Mouse (Mus musculus): ENCODE data around the gene Fkbpl. TPM values are rescaled to one million over a fixed set of nuclear protein-coding genes. Genes with fewer than 3 reads are reported as not detected.
A peak's percentile ranks its signal among the peaks of the same experiment; 100 is the strongest.

Gene Fkbpl
- polyA plus RNA-seq (2015; fragmentation: Nextera tagmentation; extraction: Ambion mirVana): 8.8 and 9.2 TPM in 2 replicates

GRCm38 (mm10) chr17:34644608-34645007 is at the start of gene Fkbpl:
Fkbpl (plus strand) TSS chr17:34644764.
- WGBS: under 1% methylated on average over 16 of the region's 16 CpGs
- Histone ChIP-seq H3K4me2 (replicated peaks; ENCODE audit: low read depth) (peak within 1 kb of the TSS; percentile 80), H3K27ac (ENCODE audit: low read depth, low read length) (0 out of 2 replicates have a peak within 1 kb of the TSS, but pooled peaks have one; percentile 41), H3K27me3 (replicated peaks; ENCODE audit: control insufficient read depth, insufficient read depth, low read length) (no peaks in the 10 kb centered on the region), H3K4me3 (ENCODE audit: low read depth, low read length) (peak within 1 kb of the TSS; percentile 56), H3K4me1 (replicated peaks; ENCODE audit: control insufficient read depth, insufficient read depth, low read length) (0 out of 2 replicates have a peak, but pooled peaks cover 7% of the 10 kb centered on the region), H3K9ac (ENCODE audit: low read depth, low read length) (peak within 1 kb of the TSS; percentile 57), H3K9me3 (ENCODE audit: control insufficient read depth) (no peaks in the 10 kb centered on the region), H3K36me3 (ENCODE audit: control insufficient read depth, insufficient read depth) (no peaks in the 10 kb centered on the region; the same call in 1 of the 2 replicates)
- no peak for TF ChIP-seq CTCF (IDR thresholded peaks at IDR 0.05; ENCODE audit: low read depth)
- ATAC-seq: peak; percentile 70

DNA sequence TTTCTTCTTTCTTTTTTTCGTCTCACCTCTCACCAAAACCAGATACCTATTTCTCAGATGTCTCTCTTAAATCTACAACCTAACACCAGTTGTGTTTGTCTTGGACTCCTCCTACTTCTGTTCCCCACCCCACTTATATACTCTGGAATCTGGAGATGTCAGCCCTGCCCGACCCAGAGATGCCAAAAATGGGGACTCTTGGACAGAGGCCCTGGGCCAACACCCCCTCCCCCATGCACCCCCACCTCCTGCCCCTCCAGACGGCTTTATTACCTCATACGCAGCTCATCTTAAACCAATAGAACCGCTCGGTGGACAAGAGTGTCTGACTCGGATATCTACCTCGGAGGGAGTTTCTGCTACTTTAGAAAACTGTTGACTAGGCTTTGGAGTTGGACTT is 48.5 kb upstream of the Fkbpl start:
- peaks cover 38% of the 10 kb centered on the region; the same call in 1 of the 2 replicates for H3K36me3 ChIP-seq (ENCODE audit: control insufficient read depth, insufficient read depth)
- no peaks in the 10 kb centered on the region for H3K9me3 ChIP-seq (ENCODE audit: control insufficient read depth)
- no peak overlapping the region for H3K9ac ChIP-seq (ENCODE audit: low read depth, low read length)
- no peak overlapping the region for H3K4me2 ChIP-seq (replicated peaks; ENCODE audit: low read depth)
- H3K27ac ChIP-seq (ENCODE audit: low read depth, low read length): no peak overlapping the region
- 50% methylated on average over 8 of the region's 8 CpGs for WGBS
- no peaks in the 10 kb centered on the region for H3K27me3 ChIP-seq (replicated peaks; ENCODE audit: control insufficient read depth, insufficient read depth, low read length)
- no peak for ATAC-seq
- peaks cover 2% of the 10 kb centered on the region; the same call in 1 of the 2 replicates for H3K4me1 ChIP-seq (replicated peaks; ENCODE audit: control insufficient read depth, insufficient read depth, low read length)
- no peak overlapping the region for H3K4me3 ChIP-seq (ENCODE audit: low read depth, low read length)
- no peak for TF ChIP-seq CTCF (IDR thresholded peaks at IDR 0.05; ENCODE audit: low read depth)

- ATAC-seq: no peak
- Histone ChIP-seq H3K4me3 (ENCODE audit: low read depth, low read length) (no peak within 1 kb of the TSS), H3K36me3 (ENCODE audit: control insufficient read depth, insufficient read depth) (peaks cover 45% of the 10 kb centered on the region; the same call in 1 of the 2 replicates), H3K27ac (ENCODE audit: low read depth, low read length) (no peak within 1 kb of the TSS; the same call in 1 of the 2 replicates), H3K9me3 (ENCODE audit: control insufficient read depth) (no peaks in the 10 kb centered on the region), H3K27me3 (replicated peaks; ENCODE audit: control insufficient read depth, insufficient read depth, low read length) (no peaks in the 10 kb centered on the region), H3K9ac (ENCODE audit: low read depth, low read length) (0 out of 2 replicates have a peak within 1 kb of the TSS, but pooled peaks have one; percentile 17), H3K4me2 (replicated peaks; ENCODE audit: low read depth) (0 out of 2 replicates have a peak within 1 kb of the TSS, but pooled peaks have one; percentile 6), H3K4me1 (replicated peaks; ENCODE audit: control insufficient read depth, insufficient read depth, low read length) (peaks cover 2% of the 10 kb centered on the region; the same call in 1 of the 2 replicates)
- no peak for TF ChIP-seq CTCF (IDR thresholded peaks at IDR 0.05; ENCODE audit: low read depth)
- 21% methylated on average over 6 of the region's 6 CpGs for WGBS
Observed at GRCm38 (mm10) chr17:34597566-34598095, 46.9 kb upstream of the Fkbpl start, which contains the start of gene Ager. Ager (plus strand) TSS chr17:34597862.

GRCm38 (mm10) chr17:34599891-34600290 is 44.7 kb upstream of the Fkbpl start:
- WGBS: 72% methylated on average over 9 of the region's 9 CpGs
- H3K9ac ChIP-seq (ENCODE audit: low read depth, low read length): no peak overlapping the region
- H3K4me2 ChIP-seq (replicated peaks; ENCODE audit: low read depth): no peak overlapping the region
- TF ChIP-seq CTCF (IDR thresholded peaks at IDR 0.05; ENCODE audit: low read depth): no peak
- no peak overlapping the region for H3K27ac ChIP-seq (ENCODE audit: low read depth, low read length)
- H3K4me3 ChIP-seq (ENCODE audit: low read depth, low read length): no peak overlapping the region
- peaks cover 5% of the 10 kb centered on the region; the same call in 1 of the 2 replicates for H3K4me1 ChIP-seq (replicated peaks; ENCODE audit: control insufficient read depth, insufficient read depth, low read length)
- no peak for ATAC-seq
- no peaks in the 10 kb centered on the region for H3K27me3 ChIP-seq (replicated peaks; ENCODE audit: control insufficient read depth, insufficient read depth, low read length)
- peaks cover 36% of the 10 kb centered on the region; the same call in 1 of the 2 replicates for H3K36me3 ChIP-seq (ENCODE audit: control insufficient read depth, insufficient read depth)
- no peaks in the 10 kb centered on the region for H3K9me3 ChIP-seq (ENCODE audit: control insufficient read depth)

- Histone ChIP-seq H3K27me3 (replicated peaks; ENCODE audit: control insufficient read depth, insufficient read depth, low read length) (no peaks in the 10 kb centered on the region), H3K9me3 (ENCODE audit: control insufficient read depth) (no peaks in the 10 kb centered on the region), H3K9ac (ENCODE audit: low read depth, low read length) (no peak overlapping the region), H3K4me3 (ENCODE audit: low read depth, low read length) (no peak overlapping the region), H3K4me1 (replicated peaks; ENCODE audit: control insufficient read depth, insufficient read depth, low read length) (peaks cover 9% of the 10 kb centered on the region; the same call in 1 of the 2 replicates), H3K27ac (ENCODE audit: low read depth, low read length) (no peak overlapping the region), H3K4me2 (replicated peaks; ENCODE audit: low read depth) (no peak overlapping the region), H3K36me3 (ENCODE audit: control insufficient read depth, insufficient read depth) (peaks cover 20% of the 10 kb centered on the region; the same call in 1 of the 2 replicates)
- ATAC-seq: no peak
- WGBS: 85% methylated on average over 11 of the region's 12 CpGs
- no peak for TF ChIP-seq CTCF (IDR thresholded peaks at IDR 0.05; ENCODE audit: low read depth)
Observed at GRCm38 (mm10) chr17:34601796-34602195, 42.8 kb upstream of the Fkbpl start.

DNA sequence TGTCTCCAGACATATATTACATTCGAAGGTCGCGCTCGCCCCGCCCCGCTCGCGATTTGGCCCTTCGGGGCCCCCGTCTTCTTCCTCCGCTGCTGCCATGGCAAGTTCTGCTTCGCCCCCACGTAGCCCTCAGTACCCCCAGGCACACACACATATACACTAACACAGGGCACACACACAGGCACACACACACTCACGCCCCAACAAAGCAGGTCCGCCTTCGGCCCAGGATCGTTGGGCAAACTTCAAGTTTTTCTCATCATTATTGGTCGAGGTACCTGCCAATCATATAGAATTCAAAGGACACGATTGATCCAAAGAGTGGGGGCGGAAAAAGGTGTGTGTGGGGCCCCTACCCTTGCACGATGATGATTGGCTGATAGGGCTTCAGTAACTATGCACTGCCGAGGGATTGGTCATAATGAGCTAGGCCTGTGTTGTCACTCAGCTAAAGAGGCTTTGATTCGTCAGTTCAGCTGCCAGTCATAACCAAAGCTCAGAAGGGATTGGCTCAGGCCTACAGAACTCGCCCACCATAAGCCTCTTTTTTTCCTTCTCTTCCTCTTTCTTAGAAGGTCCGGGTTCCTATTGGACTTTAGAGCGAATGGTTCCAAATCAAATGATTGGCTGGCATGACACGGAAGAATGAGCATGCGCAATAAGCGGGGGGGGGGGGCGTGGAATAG is 41.0 kb upstream of the Fkbpl start, which contains the start of gene Rnf5:
TSS of gene Rnf5 (minus strand) at position 316 of the 686 bp plus-strand sequence.
- Histone ChIP-seq H3K4me1 (replicated peaks; ENCODE audit: control insufficient read depth, insufficient read depth, low read length) (peaks cover 7% of the 10 kb centered on the region; the same call in 1 of the 2 replicates), H3K27me3 (replicated peaks; ENCODE audit: control insufficient read depth, insufficient read depth, low read length) (no peaks in the 10 kb centered on the region), H3K4me3 (ENCODE audit: low read depth, low read length) (peak within 1 kb of the TSS; percentile 79), H3K9me3 (ENCODE audit: control insufficient read depth) (no peaks in the 10 kb centered on the region), H3K36me3 (ENCODE audit: control insufficient read depth, insufficient read depth) (peaks cover 21% of the 10 kb centered on the region; the same call in 1 of the 2 replicates), H3K4me2 (replicated peaks; ENCODE audit: low read depth) (peak within 1 kb of the TSS; percentile 91), H3K27ac (ENCODE audit: low read depth, low read length) (peak within 1 kb of the TSS; percentile 91), H3K9ac (ENCODE audit: low read depth, low read length) (peak within 1 kb of the TSS; percentile 85)
- 1% methylated on average over 30 of the region's 30 CpGs for WGBS
- peak; percentile 95 for ATAC-seq
- TF ChIP-seq CTCF (IDR thresholded peaks at IDR 0.05; ENCODE audit: low read depth): no peak
